Mouse (Mus musculus): ENCODE data around the gene Iqcn.

The Iqcn gene

DNA sequence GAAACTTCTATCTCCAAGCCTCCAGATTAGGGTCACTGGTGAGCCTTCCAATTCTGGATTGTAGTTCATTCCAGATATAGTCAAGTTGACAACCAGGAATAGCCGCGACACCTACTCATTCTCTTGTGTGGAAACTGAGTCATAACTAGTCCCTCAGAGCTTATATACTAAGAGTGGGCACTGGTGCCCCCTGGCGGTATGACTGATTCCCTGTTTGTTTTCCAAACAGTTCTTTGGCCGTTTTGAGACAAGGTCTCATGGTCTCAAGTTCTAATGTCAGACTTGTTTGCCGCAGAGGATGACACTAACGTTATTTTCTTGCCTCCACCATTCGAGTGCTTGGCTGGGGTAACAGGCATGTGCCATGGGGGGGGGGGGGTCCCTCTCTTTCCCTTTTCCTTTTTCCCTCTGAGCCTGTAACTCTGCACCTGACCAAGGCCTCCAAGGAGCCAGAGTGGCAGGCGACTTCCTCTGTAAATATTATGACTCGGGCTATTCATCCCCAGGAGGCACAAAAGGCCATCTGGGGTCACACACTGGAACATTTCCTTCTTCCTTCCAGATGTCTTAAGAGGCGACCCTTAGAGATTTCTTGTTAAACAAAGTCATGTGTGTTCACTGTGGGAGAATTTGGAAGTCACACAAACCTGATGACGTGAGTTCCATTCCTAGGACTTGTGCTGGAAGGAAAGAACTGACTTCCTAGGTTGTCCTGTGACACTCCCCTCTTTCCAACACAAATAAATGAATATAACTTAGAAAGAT lies 48.9 kb downstream of the Iqcn start:
- in situ Hi-C loops (cut with MboI; ENCODE audit: low sequenced_read_pairs), result no loop called here

DNA sequence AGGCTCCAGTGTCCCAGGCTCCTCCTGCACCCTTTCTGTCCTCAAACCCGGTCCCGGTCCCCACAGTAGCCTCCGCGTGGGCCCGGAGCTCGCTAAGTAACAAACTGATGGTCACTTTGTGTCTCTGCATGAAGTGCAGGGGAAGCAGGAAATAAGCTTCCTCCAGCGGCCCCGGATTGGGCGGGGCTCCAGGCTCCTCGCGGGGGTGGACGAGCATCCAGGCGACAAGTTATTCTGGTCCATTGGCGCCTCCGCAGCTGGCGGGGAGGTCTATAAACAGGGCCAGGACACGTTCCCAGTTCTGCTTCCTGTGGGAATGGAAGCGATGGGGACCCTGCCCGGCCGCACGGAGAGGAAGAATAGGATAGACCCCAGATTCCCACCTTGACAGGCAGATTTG lies 49.9 kb downstream of the Iqcn start:
- in situ Hi-C loops (cut with MboI; ENCODE audit: low sequenced_read_pairs), result no loop called here

DNA sequence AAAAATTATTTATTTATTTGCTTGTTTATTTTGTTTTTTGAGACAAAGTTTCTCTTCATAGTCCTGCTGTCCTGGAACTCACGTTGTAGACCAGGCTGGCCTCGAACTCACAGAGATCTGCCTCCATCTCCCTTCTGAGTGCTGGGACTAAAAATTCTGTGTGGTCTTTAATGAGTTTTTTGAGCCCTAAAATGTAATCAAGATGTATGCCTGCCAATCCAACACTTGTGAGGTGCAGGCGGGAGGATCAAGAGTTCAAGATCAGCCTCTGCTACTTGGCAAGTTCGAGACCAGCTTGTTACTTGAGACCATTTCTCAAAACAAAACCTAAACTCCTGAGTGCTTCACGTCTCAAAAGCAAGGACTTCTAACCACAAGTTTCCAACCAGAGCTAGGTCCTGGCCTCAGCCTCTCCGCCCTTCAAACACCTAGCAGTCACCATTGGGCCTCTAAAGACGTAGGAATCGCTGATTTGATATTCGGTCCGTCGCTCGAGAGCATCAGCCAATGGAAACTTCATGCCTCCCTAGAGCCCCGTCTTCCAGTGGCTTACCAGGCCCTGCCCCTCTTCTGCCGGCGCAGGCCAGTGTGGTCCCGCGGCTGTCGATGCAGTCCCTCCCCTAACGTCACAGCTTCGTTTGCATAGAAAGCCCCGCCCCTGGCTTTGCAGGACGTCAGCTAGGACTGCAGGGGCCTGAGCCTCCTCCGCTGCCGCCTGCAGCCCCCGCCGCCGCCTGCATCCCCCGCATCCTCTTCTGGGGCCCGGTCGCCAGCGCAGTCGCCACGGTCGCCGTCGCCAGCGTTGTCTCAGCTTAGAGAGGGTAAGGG lies 51.0 kb downstream of the Iqcn start, which contains the start of gene Rab3a:
TSS of gene Rab3a (plus strand) at position 637 of the 828 bp plus-strand sequence.
- in situ Hi-C loops (cut with MboI; ENCODE audit: low sequenced_read_pairs), result no loop called here

DNA sequence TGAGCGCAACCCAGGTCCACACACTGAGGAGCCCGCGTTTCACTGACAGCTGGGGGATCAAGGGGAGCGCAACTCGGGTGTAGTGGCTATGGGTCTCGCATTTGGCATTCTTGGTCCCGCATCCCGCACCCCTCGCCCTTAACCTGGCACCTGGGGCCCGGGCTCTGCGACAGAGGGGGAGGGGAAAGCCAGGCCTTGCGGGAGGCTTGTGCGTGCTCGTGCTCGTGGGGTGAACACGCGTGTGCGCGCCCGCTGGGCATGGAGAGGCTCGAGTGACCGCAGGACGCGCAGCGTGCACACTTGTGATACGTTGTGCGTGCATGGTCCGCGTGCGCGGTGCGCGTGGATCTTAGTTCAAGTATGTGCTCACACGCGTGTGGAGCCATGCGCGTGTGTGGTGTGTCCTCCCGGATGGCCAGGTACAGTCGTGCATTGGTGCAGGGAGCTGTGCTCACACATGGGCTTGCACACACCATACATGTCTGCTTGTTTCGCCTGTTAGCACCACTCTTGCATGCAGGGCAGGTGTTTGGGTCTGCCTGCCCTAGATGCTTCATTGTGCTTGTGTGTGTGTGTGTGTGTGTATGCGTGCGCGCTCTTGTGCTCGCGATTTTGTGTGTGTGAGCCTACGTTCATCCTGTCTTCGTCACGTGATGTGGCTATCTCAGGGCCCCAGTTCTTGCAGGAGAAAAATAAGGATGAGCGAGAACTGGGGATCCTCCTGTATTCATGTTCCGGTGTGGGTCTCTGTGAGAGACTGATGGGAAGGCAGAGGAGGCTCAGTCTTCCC lies 51.8 kb downstream of the Iqcn start:
- in situ Hi-C loops (cut with MboI; ENCODE audit: low sequenced_read_pairs), result no loop called here

DNA sequence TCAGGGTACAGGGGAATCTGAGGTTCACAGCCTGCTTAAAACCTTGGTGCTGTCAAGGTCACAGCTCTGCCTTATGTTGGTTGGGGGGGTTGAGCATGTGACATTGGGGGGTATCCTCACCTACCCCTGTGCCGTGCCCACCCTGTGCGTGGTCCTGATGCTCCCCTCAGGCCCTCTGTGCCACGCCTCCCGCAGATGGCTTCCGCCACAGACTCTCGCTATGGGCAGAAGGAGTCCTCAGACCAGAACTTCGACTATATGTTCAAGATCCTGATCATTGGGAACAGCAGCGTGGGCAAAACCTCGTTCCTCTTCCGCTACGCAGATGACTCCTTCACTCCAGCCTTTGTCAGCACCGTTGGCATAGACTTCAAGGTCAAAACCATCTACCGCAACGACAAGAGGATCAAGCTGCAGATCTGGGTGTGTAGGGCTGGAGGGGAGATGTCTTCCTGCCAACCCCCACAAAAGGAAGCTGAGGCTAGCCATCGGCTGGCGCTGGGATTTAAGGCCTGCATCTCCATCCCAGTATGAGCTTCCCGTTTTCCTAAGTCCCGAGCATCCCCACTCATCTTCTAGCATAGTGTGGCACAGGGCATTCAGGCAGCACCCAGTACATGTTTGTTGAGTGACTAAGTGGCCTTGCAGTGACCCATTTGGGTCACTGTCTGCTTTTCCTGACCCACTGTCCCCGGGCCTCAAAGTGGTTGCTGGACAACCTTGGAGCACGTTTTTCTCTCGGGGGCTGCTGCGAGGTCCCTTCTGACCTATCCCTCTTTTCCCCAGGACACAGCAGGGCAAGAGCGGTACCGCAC lies 52.6 kb downstream of the Iqcn start:
- in situ Hi-C loops (cut with MboI; ENCODE audit: low sequenced_read_pairs), result no loop called here

DNA sequence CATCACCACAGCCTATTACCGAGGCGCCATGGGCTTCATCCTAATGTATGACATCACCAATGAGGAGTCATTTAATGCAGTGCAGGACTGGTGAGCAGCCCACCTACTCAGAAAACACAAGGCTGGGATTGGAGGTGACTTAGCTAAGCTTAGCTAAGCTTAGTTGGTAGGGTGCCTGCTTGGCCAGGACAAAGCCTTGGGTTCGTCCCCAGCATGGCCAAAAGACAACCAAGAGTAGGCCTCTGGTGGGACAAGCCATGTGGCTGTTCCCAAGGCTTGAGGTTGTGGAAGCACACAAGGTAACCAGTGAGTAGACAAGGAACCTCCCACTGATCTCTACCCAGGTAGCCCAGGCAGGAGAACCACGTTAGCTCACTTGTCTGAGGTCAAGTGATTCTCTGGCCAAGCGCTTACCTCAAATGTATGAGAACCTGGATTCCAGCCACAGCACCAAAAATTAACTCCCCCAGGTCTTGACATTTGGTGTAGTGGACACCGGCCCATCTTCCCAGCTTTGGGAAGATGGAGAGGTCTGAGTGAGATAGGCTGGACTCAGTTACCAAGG lies 53.3 kb downstream of the Iqcn start:
- in situ Hi-C loops (cut with MboI; ENCODE audit: low sequenced_read_pairs), result no loop called here

DNA sequence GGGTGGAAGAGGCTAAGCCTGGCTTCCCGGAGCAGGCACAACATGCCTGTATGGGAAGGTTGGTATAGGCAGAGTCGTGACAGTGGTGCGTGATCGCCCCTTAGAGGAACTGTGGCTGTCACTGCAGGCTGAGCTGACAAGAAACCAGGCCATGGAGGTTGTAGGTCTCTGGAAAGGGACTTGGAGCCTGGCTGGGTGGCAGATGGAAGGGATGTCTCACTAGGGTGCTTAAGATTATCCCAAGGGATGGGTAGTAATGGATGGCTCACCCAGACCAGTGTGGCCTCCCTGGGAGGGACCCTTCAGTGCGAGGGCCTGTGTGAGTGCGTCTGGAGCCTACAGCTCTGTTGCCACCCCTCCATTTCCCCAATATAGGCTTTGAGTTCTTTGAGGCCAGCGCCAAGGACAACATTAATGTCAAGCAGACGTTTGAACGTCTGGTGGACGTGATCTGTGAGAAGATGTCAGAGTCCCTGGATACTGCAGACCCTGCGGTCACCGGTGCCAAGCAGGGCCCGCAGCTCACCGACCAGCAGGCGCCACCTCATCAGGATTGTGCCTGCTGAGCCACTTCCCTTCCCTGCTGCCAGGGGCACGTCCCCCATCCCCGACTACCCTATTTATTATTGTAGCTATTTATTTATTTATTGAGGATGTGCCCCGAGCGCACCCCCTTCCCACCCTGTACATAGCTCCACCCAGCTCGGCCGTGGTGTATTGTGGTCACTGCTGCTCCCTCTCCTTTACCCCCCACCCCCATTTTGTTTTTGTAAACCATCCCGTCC lies 54.5 kb downstream of the Iqcn start:
- in situ Hi-C loops (cut with MboI; ENCODE audit: low sequenced_read_pairs), result no loop called here

DNA sequence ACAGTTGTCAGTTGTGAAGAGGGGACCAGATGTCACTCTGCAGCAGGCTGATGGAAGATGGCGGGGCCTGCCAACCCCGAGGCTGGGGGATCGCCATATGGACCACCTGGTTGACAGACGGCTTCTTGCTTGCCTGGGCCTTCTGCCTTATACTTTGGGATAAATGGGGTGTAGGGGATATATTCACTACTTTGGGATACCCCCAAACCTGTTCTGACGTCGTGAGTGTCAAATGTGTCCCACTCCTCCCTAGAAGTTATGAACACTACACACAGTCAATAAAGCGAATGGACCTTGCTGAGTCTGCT lies 55.0 kb downstream of the Iqcn start:
- in situ Hi-C loops (cut with MboI; ENCODE audit: low sequenced_read_pairs), result no loop called here

DNA sequence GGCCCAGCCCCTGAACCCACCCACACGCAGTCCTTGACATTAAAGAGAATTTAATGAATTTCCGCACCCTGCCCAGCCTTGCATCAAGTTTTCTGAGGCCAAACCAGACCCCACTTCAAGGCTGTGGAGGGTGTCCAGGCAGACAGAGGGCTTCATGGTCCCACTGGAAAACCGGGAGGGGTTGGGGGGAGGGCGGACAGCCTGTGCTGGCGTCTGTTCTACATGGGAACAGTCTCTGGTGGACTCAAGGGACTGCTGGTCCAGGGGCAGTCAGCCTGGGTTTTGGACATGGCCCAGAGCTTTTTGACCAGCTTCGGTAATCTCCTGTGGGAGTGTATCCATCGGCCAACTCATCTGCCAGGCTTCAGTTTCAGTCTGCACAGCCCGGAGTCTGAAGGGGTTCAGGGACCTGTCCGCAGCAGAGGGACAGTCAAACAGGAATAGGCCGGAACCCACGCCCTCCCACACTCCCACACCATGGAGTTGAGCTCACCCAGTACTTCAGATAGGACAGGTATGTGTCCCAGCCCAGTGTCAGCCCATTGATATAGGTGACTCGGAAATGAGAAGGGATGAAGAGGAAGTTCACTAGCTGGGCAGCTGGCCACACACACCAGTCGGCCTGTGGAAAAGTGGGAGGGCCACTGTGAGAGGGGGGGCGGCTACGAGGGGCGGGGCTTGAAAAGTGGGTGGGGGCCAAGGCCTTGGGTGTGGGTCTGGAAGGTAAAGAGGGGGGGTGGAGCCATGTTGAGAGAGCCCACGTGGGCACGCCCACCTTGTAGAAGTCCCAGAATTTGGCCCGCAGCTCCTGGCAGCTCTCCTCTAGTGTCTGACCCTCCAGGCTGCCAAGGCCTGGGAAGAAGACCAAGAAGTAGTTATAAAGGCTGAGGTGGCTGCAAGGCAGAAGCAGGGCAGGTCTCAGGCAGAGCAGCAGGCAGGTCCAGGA lies 55.6 kb downstream of the Iqcn start:
- in situ Hi-C loops (cut with MboI; ENCODE audit: low sequenced_read_pairs), result no loop called here

DNA sequence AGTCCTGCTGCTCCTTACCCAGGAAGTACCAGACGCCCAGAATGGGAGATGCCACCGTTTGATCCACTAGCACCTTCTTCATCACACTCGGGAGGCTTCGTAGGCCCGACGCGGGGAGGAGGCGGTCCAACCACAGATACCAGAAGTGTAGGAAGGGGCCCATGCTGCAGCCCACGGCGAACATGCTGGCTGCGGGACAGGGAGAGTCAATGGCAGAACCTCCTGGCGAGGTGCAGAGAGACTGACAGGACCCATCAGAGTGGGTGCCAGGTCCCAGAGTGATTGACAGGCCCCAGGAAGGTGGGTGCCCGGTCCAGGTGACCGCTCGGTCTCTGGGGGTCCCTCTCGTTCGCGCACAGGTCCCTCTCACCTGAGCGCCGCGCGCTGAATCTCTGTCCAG lies 57.1 kb downstream of the Iqcn start:
- in situ Hi-C loops (cut with MboI; ENCODE audit: low sequenced_read_pairs), result no loop called here

DNA sequence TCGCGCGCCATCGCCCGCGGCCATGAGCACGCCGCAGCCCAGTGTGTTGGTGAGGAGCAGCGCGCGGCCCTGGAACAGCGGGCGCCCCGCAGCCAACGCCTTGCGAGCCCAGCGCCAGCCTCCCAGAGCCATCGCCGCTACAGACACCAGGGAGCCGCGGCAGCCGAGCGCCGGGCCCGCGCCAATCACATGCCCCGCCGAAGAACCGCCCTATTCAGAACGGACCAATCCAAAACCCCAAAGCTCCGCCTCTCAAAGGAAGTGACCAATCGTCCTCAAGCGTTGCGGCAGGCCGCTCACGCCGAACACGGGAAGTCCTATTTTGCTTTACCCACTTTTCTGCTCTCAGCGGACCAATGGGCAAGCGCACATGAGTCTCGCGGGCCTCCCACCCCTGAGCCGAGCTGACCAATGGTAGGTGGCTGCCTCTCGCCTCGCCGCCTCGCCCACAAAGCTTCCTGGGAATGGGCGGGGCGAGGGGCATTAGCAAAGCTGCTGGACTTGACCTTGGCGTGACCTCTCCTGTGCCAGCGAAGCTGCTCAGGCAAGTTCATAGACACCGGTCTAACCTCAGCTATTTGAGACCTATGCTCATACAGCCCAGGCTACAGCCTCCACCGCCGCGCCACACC lies 57.6 kb downstream of the Iqcn start, which contains the start of gene Mpv17l2:
TSS of gene Mpv17l2 (minus strand) at position 172 of the 632 bp plus-strand sequence.
- in situ Hi-C loops (cut with MboI; ENCODE audit: low sequenced_read_pairs), result no loop called here

DNA sequence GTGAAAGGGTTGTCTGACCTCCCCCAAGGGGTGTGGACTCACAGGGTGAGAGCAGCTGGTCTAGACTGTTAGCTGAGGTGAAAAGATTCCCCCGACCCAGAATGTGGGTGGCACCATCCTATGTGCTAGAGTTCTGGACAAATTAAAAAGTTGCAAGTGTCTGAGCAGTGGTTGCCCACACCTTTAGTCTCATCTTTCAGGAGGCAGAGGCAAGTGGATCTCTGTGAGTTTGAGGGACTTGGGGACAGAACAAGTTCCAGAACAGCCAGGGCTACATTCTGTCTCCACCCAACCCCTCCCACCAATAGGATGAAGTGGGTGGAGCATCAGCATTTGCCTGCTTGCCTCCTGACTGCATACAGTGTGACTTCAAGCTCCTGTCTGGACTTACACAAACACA lies 58.9 kb downstream of the Iqcn start:
- in situ Hi-C loops (cut with MboI; ENCODE audit: low sequenced_read_pairs), result no loop called here

DNA sequence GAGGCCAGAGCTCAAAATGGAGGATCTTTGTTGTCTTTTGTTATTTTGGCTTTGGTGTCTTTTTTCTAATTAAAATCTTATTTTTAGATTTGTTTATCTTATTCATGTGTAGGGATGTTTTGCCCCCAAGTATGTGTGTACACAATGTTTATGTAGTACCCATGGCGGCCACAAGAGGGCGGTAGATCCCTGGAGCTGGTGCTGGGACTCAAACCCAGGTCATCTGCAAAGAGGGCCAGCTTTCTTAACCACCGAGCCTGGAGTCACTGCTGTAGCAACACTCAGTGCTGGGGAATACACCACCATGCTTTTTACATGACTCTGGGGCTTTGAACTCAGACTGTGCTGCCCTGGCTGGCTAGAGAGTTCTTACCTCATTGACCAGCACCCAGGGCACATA lies 60.1 kb downstream of the Iqcn start:
- in situ Hi-C loops (cut with MboI; ENCODE audit: low sequenced_read_pairs), result no loop called here

DNA sequence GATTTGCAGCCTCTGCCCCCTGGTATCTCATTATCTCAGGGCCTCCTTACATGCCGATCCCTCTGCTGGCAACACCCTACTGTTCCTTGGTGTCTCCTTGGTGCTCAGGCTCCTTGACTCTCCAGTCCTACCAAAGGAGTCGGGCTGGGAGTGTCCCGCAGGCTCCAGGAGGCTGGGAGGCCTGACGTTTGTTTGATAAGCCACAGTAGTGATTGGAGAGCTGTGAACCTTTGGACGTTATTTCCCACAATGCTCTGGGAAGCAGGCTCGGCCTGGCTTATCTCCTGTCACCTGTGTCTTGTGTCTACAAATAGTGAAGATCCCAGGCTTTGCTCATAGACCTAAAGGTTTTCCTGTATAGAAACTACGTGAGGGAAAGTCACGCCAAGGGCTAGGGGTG lies 60.8 kb downstream of the Iqcn start:
- in situ Hi-C loops (cut with MboI; ENCODE audit: low sequenced_read_pairs), result no loop called here

DNA sequence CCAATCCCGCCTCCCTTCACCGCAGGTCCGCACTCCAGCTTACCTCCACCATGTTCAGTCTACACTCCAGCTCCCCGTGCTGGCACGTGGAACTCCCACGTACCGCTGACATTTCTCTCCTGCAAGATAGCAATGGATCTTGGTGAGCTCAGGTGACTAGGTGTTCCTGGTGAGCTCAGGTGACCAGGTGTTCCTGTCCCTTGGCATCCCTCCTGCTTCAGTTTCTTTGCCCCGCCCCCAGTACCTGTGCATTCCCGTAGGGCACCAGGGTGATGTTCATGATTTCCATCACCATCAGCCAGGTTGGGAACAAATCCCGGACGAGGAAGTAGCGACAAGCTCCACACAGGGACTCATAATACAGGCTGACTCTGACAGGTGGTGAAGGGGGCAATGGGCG lies 61.4 kb downstream of the Iqcn start:
- in situ Hi-C loops (cut with MboI; ENCODE audit: low sequenced_read_pairs), result no loop called here

DNA sequence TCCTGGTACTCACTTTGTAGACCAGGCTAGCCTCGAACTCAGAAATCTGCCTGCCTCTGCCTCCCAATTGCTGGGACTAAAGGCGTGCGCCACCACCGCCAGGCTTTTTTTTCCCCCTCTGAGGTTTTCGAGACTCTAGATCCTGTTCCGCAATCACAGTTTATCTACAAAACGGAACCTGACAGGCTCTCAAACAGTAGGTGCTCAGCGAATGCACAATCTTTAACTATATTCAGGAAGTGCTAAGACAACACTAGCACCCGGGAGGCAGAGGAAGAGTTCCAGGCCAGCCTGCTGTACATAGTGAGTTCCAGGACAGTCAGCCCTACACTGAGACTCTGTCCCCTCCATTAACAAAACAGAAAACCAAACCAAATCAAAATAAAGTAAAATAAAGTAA lies 62.1 kb downstream of the Iqcn start:
- in situ Hi-C loops (cut with MboI; ENCODE audit: low sequenced_read_pairs), result no loop called here

DNA sequence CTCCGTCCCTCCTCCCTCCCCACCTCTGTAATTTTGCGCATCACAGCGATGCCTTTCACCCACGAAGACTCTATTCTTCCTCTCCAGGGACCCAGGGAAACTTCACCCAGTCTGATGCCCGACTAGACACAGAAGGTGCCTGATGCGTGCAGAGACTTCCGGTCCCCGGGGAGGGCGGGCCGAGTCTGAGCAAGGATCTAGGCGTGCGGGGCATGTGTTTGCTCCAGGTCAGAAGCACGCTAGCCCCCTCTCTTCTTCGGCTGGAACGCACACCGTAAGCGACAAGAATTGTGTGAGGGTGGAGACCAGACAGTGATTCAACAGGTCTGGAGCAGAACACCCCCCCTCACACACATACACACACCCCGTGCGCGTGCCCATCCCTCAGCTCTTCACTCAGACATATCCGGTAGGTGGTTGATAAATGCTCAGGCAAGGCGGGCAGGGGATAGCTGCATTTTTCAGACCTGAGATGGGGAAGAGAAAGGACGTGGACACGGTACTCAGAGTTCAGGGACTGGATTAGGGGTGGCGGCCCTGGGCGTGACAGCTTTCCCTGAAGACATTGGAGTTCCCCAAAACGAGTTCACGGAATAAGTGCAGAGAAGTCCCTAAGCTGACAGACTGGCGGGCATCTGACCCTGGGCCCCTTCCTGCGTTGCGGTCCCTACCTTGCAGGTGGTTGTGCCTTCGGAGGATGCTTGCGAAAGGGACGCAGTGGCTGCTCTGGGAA lies 62.7 kb downstream of the Iqcn start:
- in situ Hi-C loops (cut with MboI; ENCODE audit: low sequenced_read_pairs), result no loop called here

Data from CH12F3 (cell line).